Mouse (Mus musculus): ENCODE data around the gene 4833420G17Rik.
"Not testable (repeated sequence)": the region's sequence is repeated elsewhere in the genome, so short reads cannot be mapped to it uniquely, and the experiment has no call there.

The 4833420G17Rik gene

GRCm38 (mm10) chr13:119462596-119463560 is at the start of gene 4833420G17Rik:
Gene 4833420G17Rik, plus strand, starts transcription at chr13:119462768.
- DNase-seq (ENCODE audit: low spot score in 2 of 2), result peak; percentile 69 to 78

GRCm38 (mm10) chr13:119413026-119413425 is 49.5 kb upstream of the 4833420G17Rik start:
- no peak for DNase-seq (ENCODE audit: low spot score in 2 of 2)

GRCm38 (mm10) chr13:119418479-119418878 is 44.1 kb upstream of the 4833420G17Rik start:
- DNase-seq (ENCODE audit: low spot score in 2 of 2), result no peak

- no peak for DNase-seq (ENCODE audit: low spot score in 2 of 2)
Measured at GRCm38 (mm10) chr13:119430164-119430563, 32.4 kb upstream of the 4833420G17Rik start.

- DNase-seq (ENCODE audit: low spot score in 2 of 2), result no peak
Measured at GRCm38 (mm10) chr13:119432041-119432440, 30.5 kb upstream of the 4833420G17Rik start.

- no peak for DNase-seq (ENCODE audit: low spot score in 2 of 2)
Measured at GRCm38 (mm10) chr13:119434359-119434758, 28.2 kb upstream of the 4833420G17Rik start.

- no peak for DNase-seq (ENCODE audit: low spot score in 2 of 2)
Measured at GRCm38 (mm10) chr13:119442244-119442643, 20.3 kb upstream of the 4833420G17Rik start.

GRCm38 (mm10) chr13:119453563-119453962 is 9.0 kb upstream of the 4833420G17Rik start:
- no peak for DNase-seq (ENCODE audit: low spot score in 2 of 2)

- no peak for DNase-seq (ENCODE audit: low spot score in 2 of 2)
Measured at GRCm38 (mm10) chr13:119455082-119455481, 7.5 kb upstream of the 4833420G17Rik start.

GRCm38 (mm10) chr13:119456342-119456741 is 6.2 kb upstream of the 4833420G17Rik start:
- no peak for DNase-seq (ENCODE audit: low spot score in 2 of 2)

- no peak for DNase-seq (ENCODE audit: low spot score in 2 of 2)
Measured at GRCm38 (mm10) chr13:119461900-119462595, 520 bp upstream of the 4833420G17Rik start.

GRCm38 (mm10) chr13:119476631-119477030 is 14.1 kb downstream of the 4833420G17Rik start:
- no peak for DNase-seq (ENCODE audit: low spot score in 2 of 2)

- DNase-seq (ENCODE audit: low spot score in 2 of 2), result no peak
Measured at GRCm38 (mm10) chr13:119477789-119478188, 15.2 kb downstream of the 4833420G17Rik start.

- no peak for DNase-seq (ENCODE audit: low spot score in 2 of 2)
Measured at GRCm38 (mm10) chr13:119487354-119487753, 24.8 kb downstream of the 4833420G17Rik start.

- DNase-seq (ENCODE audit: low spot score in 2 of 2), result peak; percentile 43 to 75
Measured at GRCm38 (mm10) chr13:119487880-119488580, 25.5 kb downstream of the 4833420G17Rik start, which contains the start of the genes Tmem267 and 3110070M22Rik. Gene Tmem267, plus strand, starts transcription at chr13:119488039. Gene 3110070M22Rik, minus strand, starts transcription at chr13:119488383.

- DNase-seq (ENCODE audit: low spot score in 2 of 2), result not testable (repeated sequence)
Measured at GRCm38 (mm10) chr13:119492083-119492482, 29.5 kb downstream of the 4833420G17Rik start.

- not testable (repeated sequence) for DNase-seq (ENCODE audit: low spot score in 2 of 2)
Measured at GRCm38 (mm10) chr13:119494938-119495337, 32.4 kb downstream of the 4833420G17Rik start.

Data from frontal cortex, postnatal 14 days (tissue).